Mouse (Mus musculus) MEL (cell line): Measurements from ENCODE around the gene Palm. TPM values are rescaled to one million over a fixed set of nuclear protein-coding genes. Genes with fewer than 3 reads are reported as not detected.

Source experiments
- DNase-seq: peaks from one replicate; pipeline ENCODE4 v3.0.0; 2011; ENCODE audit warnings: low read depth, low spot score
- H3K27ac ChIP-seq: 2 replicates; pipeline ENCODE4 v1.5.1; 2012; ENCODE audit warnings: low read depth, mild to moderate bottlenecking, control low read depth, low read length, moderate library complexity; ENCODE audit not compliant: control insufficient read depth
- H3K27me3 ChIP-seq, 2 experiments: fragments of 150-350 bp in 1 of 2; sonication (generic) in 1 of 2; 2 replicates each; pipeline ENCODE4 v1.6.1; 2012; ENCODE audit warnings: low read length in 2 of 2, mild to moderate bottlenecking in 2 of 2, improper control_type of control experiment in 1 of 2, moderate library complexity in 1 of 2; ENCODE audit not compliant: insufficient read depth in 2 of 2, control insufficient read depth in 1 of 2
- H3K36me3 ChIP-seq, 2 experiments: 2 replicates each; pipeline ENCODE4 v1.6.1; 2012 to 2014; ENCODE audit warnings: low read length in 2 of 2, improper control_type of control experiment in 1 of 2, inconsistent platforms in 1 of 2, mild to moderate bottlenecking in 1 of 2; ENCODE audit not compliant: insufficient read depth in 2 of 2, control insufficient read depth in 1 of 2
- H3K4me1 ChIP-seq, 2 experiments: fragments of 150-350 bp in 1 of 2; sonication (generic) in 1 of 2; 2 replicates each; pipeline ENCODE4 v1.6.1; 2012; ENCODE audit warnings: low read length in 2 of 2, improper control_type of control experiment in 1 of 2, mild to moderate bottlenecking in 1 of 2; ENCODE audit not compliant: insufficient read depth in 2 of 2, control insufficient read depth in 1 of 2
- H3K4me3 ChIP-seq, 2 experiments: fragments of 150-350 bp in 1 of 2; sonication (generic) in 1 of 2; 2 replicates each; pipeline ENCODE4 v1.5.1; 2012; ENCODE audit warnings: low read depth in 2 of 2, low read length in 2 of 2, mild to moderate bottlenecking in 2 of 2, moderate library complexity in 2 of 2, control low read depth in 1 of 2, improper control_type of control experiment in 1 of 2; ENCODE audit not compliant: control insufficient read depth in 1 of 2, insufficient read depth in 1 of 2
- H3K79me2 ChIP-seq: 2 replicates; pipeline ENCODE4 v1.6.1; 2012; ENCODE audit warnings: mild to moderate bottlenecking, low read length, moderate library complexity; ENCODE audit not compliant: control insufficient read depth, poor library complexity, insufficient read depth
- H3K9ac ChIP-seq: 2 replicates; pipeline ENCODE4 v1.6.1; 2012; ENCODE audit warnings: low read depth, mild to moderate bottlenecking, control low read depth, low read length, moderate library complexity; ENCODE audit not compliant: control insufficient read depth, poor library complexity, severe bottlenecking
- H3K9me3 ChIP-seq: fragments of 150-350 bp; sonication (generic); replicated peaks from 2 replicates; pipeline ENCODE4 v1.6.1; 2012; ENCODE audit warnings: mild to moderate bottlenecking, low read length, improper control_type of control experiment, moderate library complexity; ENCODE audit not compliant: insufficient read depth
- BHLHE40 ChIP-seq: IDR thresholded peaks from 2 replicates; pipeline ENCODE4 v1.6.1; 2012; ENCODE audit warnings: low read depth, mild to moderate bottlenecking, inconsistent platforms, low read length, improper control_type of control experiment, borderline replicate concordance
- CHD1 ChIP-seq: IDR thresholded peaks from 2 replicates; pipeline ENCODE4 v1.6.1; 2012; ENCODE audit warnings: low read depth, mild to moderate bottlenecking, inconsistent platforms, low read length, improper control_type of control experiment
- CHD2 ChIP-seq: IDR thresholded peaks from 2 replicates; pipeline ENCODE4 v1.6.1; 2011; ENCODE audit warnings: low read length, improper control_type of control experiment
- E2F4 ChIP-seq: IDR thresholded peaks from 2 replicates; pipeline ENCODE4 v1.6.1; 2011; ENCODE audit warnings: low read depth, low read length, improper control_type of control experiment, borderline replicate concordance
- ELF1 ChIP-seq: IDR thresholded peaks from 2 replicates; pipeline ENCODE4 v1.6.1; 2014; ENCODE audit warnings: low read depth, mild to moderate bottlenecking, inconsistent platforms, low read length, improper control_type of control experiment, moderate library complexity
- GABPA ChIP-seq: IDR thresholded peaks from 2 replicates; pipeline ENCODE4 v1.6.1; 2012; ENCODE audit warnings: low read depth, mild to moderate bottlenecking, inconsistent platforms, low read length, improper control_type of control experiment, moderate library complexity
- HCFC1 ChIP-seq: IDR thresholded peaks from 2 replicates; pipeline ENCODE4 v1.6.1; 2012; ENCODE audit warnings: low read depth, mild to moderate bottlenecking, inconsistent platforms, low read length, improper control_type of control experiment, moderate library complexity
- JUND ChIP-seq: IDR thresholded peaks from 2 replicates; pipeline ENCODE4 v1.6.1; 2011; ENCODE audit warnings: low read depth, mild to moderate bottlenecking, improper control_type of control experiment, low read length
- KAT2A ChIP-seq: conservative IDR thresholded peaks from 2 replicates; pipeline ENCODE4 v1.6.1; 2012; ENCODE audit warnings: low read depth, low read length, improper control_type of control experiment, inconsistent platforms
- MAZ ChIP-seq: IDR thresholded peaks from 2 replicates; pipeline ENCODE4 v1.6.1; 2012; ENCODE audit warnings: low read depth, mild to moderate bottlenecking, inconsistent platforms, low read length, improper control_type of control experiment
- MXI1 ChIP-seq: IDR thresholded peaks from 2 replicates; pipeline ENCODE4 v1.6.1; 2011; ENCODE audit warnings: mild to moderate bottlenecking, low read depth, low read length, improper control_type of control experiment
- NELFE ChIP-seq: IDR thresholded peaks from 2 replicates; pipeline ENCODE4 v1.6.1; 2011; ENCODE audit warnings: low read depth, low read length, improper control_type of control experiment
- POLR2A ChIP-seq, 2 experiments: IDR thresholded peaks; 2 replicates each; pipeline ENCODE4 v1.6.1; 2011 to 2012; ENCODE audit warnings: low read length in 2 of 2, mild to moderate bottlenecking in 2 of 2, control low read depth in 1 of 2, improper control_type of control experiment in 1 of 2, low read depth in 1 of 2, moderate library complexity in 1 of 2; ENCODE audit not compliant: control insufficient read depth in 1 of 2, insufficient read depth in 1 of 2, poor library complexity in 1 of 2
- POLR2AphosphoS2 ChIP-seq: IDR thresholded peaks from 2 replicates; pipeline ENCODE4 v1.6.1; 2011; ENCODE audit warnings: low read length, improper control_type of control experiment
- SMC3 ChIP-seq: IDR thresholded peaks from 2 replicates; pipeline ENCODE4 v1.6.1; 2011; ENCODE audit warnings: low read depth, low read length, improper control_type of control experiment
- UBTF ChIP-seq: IDR thresholded peaks from 2 replicates; pipeline ENCODE4 v1.6.1; 2012; ENCODE audit warnings: low read depth, mild to moderate bottlenecking, inconsistent platforms, low read length, improper control_type of control experiment, moderate library complexity, borderline replicate concordance; ENCODE audit not compliant: insufficient read depth
- USF1 ChIP-seq: IDR thresholded peaks from 2 replicates; pipeline ENCODE4 v1.6.1; 2014; ENCODE audit warnings: low read depth, mild to moderate bottlenecking, inconsistent platforms, low read length, improper control_type of control experiment, moderate library complexity
- ZKSCAN1 ChIP-seq: IDR thresholded peaks from 2 replicates; pipeline ENCODE4 v1.6.1; 2012; ENCODE audit warnings: low read depth, mild to moderate bottlenecking, inconsistent platforms, low read length, improper control_type of control experiment, moderate library complexity
- ZMIZ1 ChIP-seq: IDR thresholded peaks from 2 replicates; pipeline ENCODE4 v1.6.1; 2012; ENCODE audit warnings: low read depth, mild to moderate bottlenecking, inconsistent platforms, low read length, improper control_type of control experiment, moderate library complexity
- polyA plus RNA-seq, 2 experiments: library from polyadenylated mRNA; stranded (reverse) in 1 of 2; unstranded in 1 of 2; fragments of >175 nt in 1 of 2; fragments of >200 nt in 1 of 2; gene quantifications; 2 replicates each; pipeline versions ENCODE4 v1.2.1 to v1.2.4; 2012; ENCODE audit warnings: low replicate concordance in 2 of 2, low read depth in 1 of 2; ENCODE audit not compliant: insufficient read length in 2 of 2, insufficient read depth in 1 of 2, missing spikeins in 1 of 2
- total RNA-seq: library from RNA; depleted of rRNA; stranded (reverse); fragments of 300-350 nt; gene quantifications from 2 replicates; pipeline ENCODE4 v1.2.3, GENCODE M21; 2012

The Palm gene
- total and polyA plus RNA-seq, 3 experiments: 4.8 to 15.5 TPM; not detected in 1

- Histone ChIP-seq H3K9ac (no peak overlapping the region), H3K27ac (no peak overlapping the region), H3K79me2 (peaks cover 22% of the 10 kb centered on the region), H3K4me3 (no peak overlapping the region), H3K4me1 (peaks cover 0 to 4% of the 10 kb centered on the region in 2 experiments; a peak in 1 of 4 replicates), H3K9me3 (no peaks in the 10 kb centered on the region), H3K36me3 (peaks cover 5 to 16% of the 10 kb centered on the region in 2 experiments), H3K27me3 (no peaks in the 10 kb centered on the region)
- no peak for DNase-seq
- TF ChIP-seq ZKSCAN1: no peak
- no peak for TF ChIP-seq HCFC1
- no peak for TF ChIP-seq KAT2A
- no peak for TF ChIP-seq BHLHE40
- TF ChIP-seq MXI1: no peak
These were observed 69.6 kb downstream of the Palm start for GRCm38 (mm10) chr10:79862925-79863324.

DNA sequence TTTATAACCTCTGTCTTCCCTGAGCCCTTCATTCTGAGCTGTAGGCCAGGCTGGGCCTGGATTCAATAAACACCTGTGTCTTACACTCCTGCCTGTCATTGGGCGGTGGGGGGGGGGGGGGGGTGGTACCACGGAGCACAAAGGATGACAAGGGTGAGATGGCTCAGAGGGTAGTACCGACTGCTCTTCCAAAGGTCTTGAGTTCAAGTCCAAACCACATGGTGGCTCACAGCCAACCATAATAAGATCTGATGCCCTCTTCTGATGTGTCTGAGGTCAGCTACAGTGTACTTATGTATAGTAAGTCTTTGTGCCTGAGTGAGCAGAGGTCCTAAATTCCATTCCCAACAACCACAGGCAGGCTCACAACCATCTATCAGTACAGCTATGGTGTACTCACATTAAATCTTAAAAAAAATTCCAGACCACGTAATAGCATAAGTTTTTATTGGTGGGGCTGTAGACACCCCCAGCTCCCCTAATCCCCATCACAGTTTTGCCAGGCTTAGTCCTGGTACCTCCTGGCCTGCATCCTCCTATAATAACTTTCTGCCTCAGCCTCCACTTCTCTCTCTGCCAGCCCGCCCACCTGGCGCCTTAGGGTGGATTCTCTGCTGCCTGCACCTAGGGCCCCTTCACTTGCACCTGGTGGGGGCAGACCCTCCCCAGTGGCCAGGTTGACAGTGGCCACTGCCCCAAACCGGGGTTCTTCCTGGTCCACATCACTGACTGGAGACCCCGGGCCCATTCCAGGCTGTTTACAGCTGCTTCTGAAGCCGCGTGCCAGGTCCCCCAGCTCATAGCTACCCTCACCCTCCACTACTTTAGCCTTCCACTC is 71.2 kb downstream of the Palm start:
- Histone ChIP-seq H3K27me3 (no peaks in the 10 kb centered on the region), H3K79me2 (peaks cover 5% of the 10 kb centered on the region; the same call in 1 of the 2 replicates), H3K9me3 (no peaks in the 10 kb centered on the region), H3K4me3 (no peak overlapping the region), H3K9ac (no peak overlapping the region), H3K36me3 (peaks cover 0 to 16% of the 10 kb centered on the region in 2 experiments; a peak in 2 of 4 replicates), H3K27ac (no peak overlapping the region), H3K4me1 (no peaks in the 10 kb centered on the region)
- TF ChIP-seq JUND: no peak
- TF ChIP-seq UBTF: no peak
- no peak for TF ChIP-seq E2F4
- 0 out of 2 replicates have a peak, but pooled peaks have one; percentile 8 for TF ChIP-seq CHD2
- TF ChIP-seq POLR2A (IDR thresholded peaks at IDR 0.05; ENCODE audit: control insufficient read depth in 1 of 2, insufficient read depth in 1 of 2, low read depth in 1 of 2, low read length in 2 of 2, poor library complexity in 1 of 2): peak in 1 of 2 experiments; percentile 69; a peak in 1 of 4 replicates
- TF ChIP-seq POLR2AphosphoS2: no peak; the same call in 1 of the 2 replicates
- TF ChIP-seq CHD1: no peak
- no peak for TF ChIP-seq NELFE
- TF ChIP-seq ZMIZ1: peak; percentile 67; the same call in 1 of the 2 replicates
- no peak for TF ChIP-seq MAZ
- TF ChIP-seq GABPA: no peak
- TF ChIP-seq MXI1: 0 out of 2 replicates have a peak, but pooled peaks have one; percentile 16
- TF ChIP-seq ELF1: no peak
- TF ChIP-seq SMC3: peak; percentile 9; the same call in 1 of the 2 replicates
- TF ChIP-seq USF1: no peak
- peak; percentile 68 for DNase-seq
